Comparison of ENCODE assay signal across 15 mouse cellular contexts in the genomic region with DNA sequence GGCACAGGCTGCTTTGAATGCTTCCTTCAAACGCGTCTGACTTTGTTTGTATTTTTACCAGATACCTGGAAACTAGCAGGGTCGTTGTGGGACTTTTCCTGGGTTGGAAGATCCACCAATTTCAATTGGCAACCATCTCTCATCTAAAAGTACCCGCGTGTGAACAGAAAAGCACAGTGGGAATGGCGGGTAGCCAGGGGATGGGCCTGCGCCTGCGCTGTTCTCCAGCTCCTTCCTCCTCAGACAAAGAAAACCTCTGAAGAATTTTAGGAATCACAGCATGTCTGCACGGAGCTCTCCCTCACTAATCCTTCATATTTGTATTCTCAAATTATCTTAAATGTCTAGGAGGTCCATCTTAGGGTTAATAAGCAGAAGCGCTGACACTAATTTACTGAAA. TPM values are rescaled to one million over a fixed set of nuclear protein-coding genes. Genes with fewer than 3 reads are reported as not detected.
DNase-seq lines count a peak whose midpoint lies in the region; ATAC-seq lines count a peak whose summit lies in the region.
"Had no signal": no experiment of that assay in that cellular context is flagged by ENCODE, and none has a peak within 500 bp of the region (broad histone marks: within the 10 kb centered on the region; RNA-seq: fewer than 3 reads in every experiment).

No protein-coding gene starts in this region.

- no peaks in the 10 kb centered on the region for H3K9me3 ChIP-seq in forebrain, embryonic 15.5 days
- H3K9me3 ChIP-seq in forebrain, embryonic 12.5 days: no peaks in the 10 kb centered on the region
- H3K9me3 ChIP-seq: embryonic facial prominence, embryonic 15.5 days; limb, embryonic 12.5 days had no signal

- ATAC-seq in forebrain, embryonic 15.5 days (replicated peaks): 0 out of 2 replicates have a peak, but pooled peaks have one; percentile 57
- ATAC-seq in forebrain, embryonic 12.5 days (ENCODE audit: low FRiP score): no peak
- no peak for ATAC-seq in cerebellum, adult (ENCODE audit: insufficient number of reproducible peaks, low FRiP score, low TSS enrichment)

- no peak overlapping the region for H3K27ac ChIP-seq in forebrain, embryonic 15.5 days (replicated peaks)
- H3K27ac ChIP-seq in forebrain, embryonic 12.5 days: no peak overlapping the region
- H3K27ac ChIP-seq: embryonic facial prominence, embryonic 15.5 days; limb, embryonic 12.5 days had no signal

- peak; percentile 21 for DNase-seq in layer of hippocampus, adult 11-12 months (ENCODE audit: low spot score)
- no peak for DNase-seq in layer of hippocampus, adult 9-10 months (ENCODE audit: low spot score)
- peak; percentile 17 for DNase-seq in R1 (ENCODE audit: low read depth, low spot score)
- peak; percentile 31 to 55 for DNase-seq in layer of hippocampus, postnatal 25 days (ENCODE audit: extremely low spot score in 1 of 2, low spot score in 1 of 2)
- no peak for DNase-seq in thymus, postnatal 4 days
- DNase-seq: adrenal gland, adult 8-10 months; cerebellum, adult 2 months; kidney, adult 2 months; lung, embryonic 14.5 days had no signal

- H3K9ac ChIP-seq in forebrain, embryonic 15.5 days (replicated peaks): no peak overlapping the region
- no peak overlapping the region for H3K9ac ChIP-seq in forebrain, embryonic 12.5 days
- H3K9ac ChIP-seq: embryonic facial prominence, embryonic 15.5 days; limb, embryonic 12.5 days; lung, embryonic 14.5 days had no signal

- 48% methylated on average over 10 of the region's 10 CpGs for WGBS in forebrain, embryonic 15.5 days
- 52% methylated on average over 10 of the region's 10 CpGs for WGBS in forebrain, embryonic 12.5 days

- H3K27me3 ChIP-seq in forebrain, embryonic 15.5 days: no peaks in the 10 kb centered on the region
- no peaks in the 10 kb centered on the region for H3K27me3 ChIP-seq in forebrain, embryonic 12.5 days
- H3K27me3 ChIP-seq: embryonic facial prominence, embryonic 15.5 days had no signal

- no peaks in the 10 kb centered on the region for H3K36me3 ChIP-seq in forebrain, embryonic 15.5 days
- H3K36me3 ChIP-seq in forebrain, embryonic 12.5 days (replicated peaks): no peaks in the 10 kb centered on the region
- H3K36me3 ChIP-seq: embryonic facial prominence, embryonic 15.5 days; limb, embryonic 12.5 days had no signal

- no peak overlapping the region; the same call in 1 of the 2 replicates for H3K4me2 ChIP-seq in forebrain, embryonic 15.5 days (replicated peaks)
- H3K4me2 ChIP-seq in forebrain, embryonic 12.5 days: no peak overlapping the region
- H3K4me2 ChIP-seq: embryonic facial prominence, embryonic 15.5 days; limb, embryonic 12.5 days; lung, embryonic 14.5 days had no signal

- H3K4me3 ChIP-seq in forebrain, embryonic 15.5 days: peak overlapping the region; percentile 8; the same call in 1 of the 2 replicates
- no peak overlapping the region for H3K4me3 ChIP-seq in forebrain, embryonic 12.5 days (replicated peaks)
- H3K4me3 ChIP-seq: embryonic facial prominence, embryonic 15.5 days; limb, embryonic 12.5 days had no signal

- H3K4me1 ChIP-seq in forebrain, embryonic 15.5 days: no peaks in the 10 kb centered on the region
- H3K4me1 ChIP-seq in forebrain, embryonic 12.5 days: no peaks in the 10 kb centered on the region
- H3K4me1 ChIP-seq: embryonic facial prominence, embryonic 15.5 days; limb, embryonic 12.5 days had no signal

RNA-seq across cellular contexts. Expression of gene Pitx2, which starts 54.6 kb away (rescaled TPM):
- 1.8 and 5.0 TPM in 2 replicates for polyA plus RNA-seq in forebrain, embryonic 15.5 days (2015; fragmentation: Nextera tagmentation; extraction: Ambion mirVana)
- 15.9 and 28.3 TPM in 2 replicates for polyA plus RNA-seq in forebrain, embryonic 12.5 days (2016; fragmentation: Nextera tagmentation; extraction: Ambion mirVana)
- total RNA-seq in layer of hippocampus, postnatal 25 days (2021): not detected
- total RNA-seq: megakaryocyte-erythroid progenitor cell, adult 5-6 weeks had no signal

Comparison
In these comparisons a context has a peak if more than half of its experiments do, and no peak if none do; other contexts are left out.
1. DNase-seq: peak in layer of hippocampus, adult 11-12 months (single experiment), R1 (single experiment) and layer of hippocampus, postnatal 25 days (2 of 2); none in layer of hippocampus, adult 9-10 months (single experiment) and thymus, postnatal 4 days (single experiment).